Mouse (Mus musculus) midbrain, postnatal 0 days (tissue): ENCODE measurements at regions not wholly inside any gene's neighbourhood (a gene's known extent, or its start where the extent isn't known, plus 50 kb on each side); places are given as distances from the start of the nearest gene placed in this dataset.

Experiments used
- ATAC-seq: fragments of 200-750 bp; cut with Nextera tagmentation; 2 replicates; pipeline ENCODE4 v1.8.0; 2017; ENCODE audit warnings: moderate number of reproducible peaks, mild to moderate bottlenecking, moderate TSS enrichment, moderate library complexity; ENCODE audit not compliant: low FRiP score
- DNase-seq: peaks from one replicate; pipeline ENCODE4 v3.0.0-alpha.2; 2015; ENCODE audit warnings: low spot score
- H3K27ac ChIP-seq: fragments of 300-500 bp; sonication (generic); 2 replicates; pipeline ENCODE4 v1.5.1; 2014; ENCODE audit warnings: low read depth, mild to moderate bottlenecking, low read length, mixed read lengths
- H3K27me3 ChIP-seq: fragments of 300-500 bp; sonication (generic); 2 replicates; pipeline ENCODE4 v1.6.1; 2014; ENCODE audit warnings: low read length, control low read depth, mixed read lengths; ENCODE audit not compliant: insufficient read depth
- H3K36me3 ChIP-seq: fragments of 300-500 bp; sonication (generic); 2 replicates; pipeline ENCODE4 v1.6.1; 2014; ENCODE audit warnings: low read length, control low read depth, mixed read lengths; ENCODE audit not compliant: insufficient read depth
- H3K4me1 ChIP-seq: fragments of 300-500 bp; sonication (generic); 2 replicates; pipeline ENCODE4 v1.6.1; 2014; ENCODE audit warnings: mild to moderate bottlenecking, control low read depth, antibody characterized with exemption, low read length, mixed read lengths; ENCODE audit not compliant: insufficient read depth
- H3K4me2 ChIP-seq: fragments of 300-500 bp; sonication (generic); 2 replicates; pipeline ENCODE4 v1.6.1; 2014; ENCODE audit warnings: low read depth, mild to moderate bottlenecking, low read length, mixed read lengths; ENCODE audit not compliant: poor library complexity, severe bottlenecking
- H3K4me3 ChIP-seq: fragments of 300-500 bp; sonication (generic); 2 replicates; pipeline ENCODE4 v1.5.1; 2014; ENCODE audit warnings: low read depth, mild to moderate bottlenecking, low read length, moderate library complexity
- H3K9ac ChIP-seq: fragments of 300-500 bp; sonication (generic); replicated peaks from 2 replicates; pipeline ENCODE4 v1.6.1; 2014; ENCODE audit warnings: mild to moderate bottlenecking, low read length, moderate library complexity, mixed read lengths; ENCODE audit not compliant: poor library complexity, severe bottlenecking
- H3K9me3 ChIP-seq: fragments of 300-500 bp; sonication (generic); 2 replicates; pipeline ENCODE4 v1.6.1; 2016; ENCODE audit warnings: low read length, control low read depth
- CTCF ChIP-seq: IDR thresholded peaks from 2 replicates; pipeline ENCODE4 v1.5.1; 2016; ENCODE audit warnings: antibody characterized with exemption, mild to moderate bottlenecking
- whole genome bisulfite sequencing: fragments of 180-500 bp; shearing (Covaris S2); extraction: QIAGEN DNeasy Blood & Tissue Kit; methylation state at CpG from one replicate; pipeline ENCODE4 v1.1.7; 2014; 5-methylcytosine and 5-hydroxymethylcytosine counted together

DNA sequence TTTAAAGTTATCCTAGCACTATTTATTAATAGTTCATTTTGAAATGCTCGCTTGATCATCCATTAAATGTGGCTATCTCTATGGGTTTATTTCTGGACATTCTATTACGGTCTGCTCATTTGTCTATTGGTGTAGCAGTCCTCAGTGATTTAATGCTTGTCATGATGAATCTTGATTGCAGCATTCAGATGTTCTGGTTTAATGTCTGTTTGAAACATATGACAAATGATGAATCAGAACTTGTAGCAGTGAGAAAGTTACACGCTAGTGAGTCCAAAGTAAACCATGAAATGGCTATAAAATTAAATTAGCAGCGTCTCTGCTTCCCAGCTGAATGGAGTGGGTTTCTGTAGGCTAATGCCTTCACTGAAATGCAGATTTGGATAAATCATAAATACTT is 81.8 kb downstream of the Edn1 start:
- Histone ChIP-seq H3K27me3 (no peaks in the 10 kb centered on the region), H3K9me3 (no peaks in the 10 kb centered on the region), H3K4me2 (no peak overlapping the region), H3K4me3 (no peak overlapping the region), H3K4me1 (no peaks in the 10 kb centered on the region), H3K9ac (no peak overlapping the region), H3K36me3 (no peaks in the 10 kb centered on the region), H3K27ac (no peak overlapping the region)
- no peak for TF ChIP-seq CTCF
- DNase-seq (no peak), ATAC-seq (no peak)
- 66% methylated on average over 4 of the region's 4 CpGs for WGBS

DNA sequence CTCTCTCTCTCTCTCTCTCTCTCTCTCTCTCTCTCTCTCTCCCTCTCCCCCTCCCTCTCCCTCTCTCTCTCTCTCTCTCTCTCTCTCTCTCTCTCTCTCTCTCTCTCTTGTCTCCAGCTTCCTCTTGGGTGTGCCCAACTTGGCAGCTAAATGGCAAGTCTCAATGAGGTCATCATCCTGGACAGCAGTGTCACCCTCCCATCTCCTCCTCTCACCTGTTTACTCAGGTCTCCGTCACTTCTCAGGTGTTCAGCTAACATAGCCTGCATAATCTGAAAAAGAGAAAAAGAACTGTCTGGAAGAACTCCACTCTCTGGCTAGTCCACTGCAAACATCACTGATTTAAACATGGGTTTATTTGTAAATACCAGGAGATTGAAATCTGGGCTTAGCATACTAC is 89.1 kb downstream of the Edn1 start:
- H3K27me3 ChIP-seq, result no peaks in the 10 kb centered on the region
- TF ChIP-seq CTCF, result no peak
- H3K9ac ChIP-seq, result no peak overlapping the region
- no peaks in the 10 kb centered on the region for H3K4me1 ChIP-seq
- ATAC-seq, result no peak
- no peak for DNase-seq
- no peak overlapping the region for H3K4me2 ChIP-seq
- WGBS, result 95% methylated on average over 1 of the region's 1 CpGs
- H3K27ac ChIP-seq, result no peak overlapping the region
- no peak overlapping the region for H3K4me3 ChIP-seq
- H3K9me3 ChIP-seq, result no peaks in the 10 kb centered on the region
- no peaks in the 10 kb centered on the region for H3K36me3 ChIP-seq

DNA sequence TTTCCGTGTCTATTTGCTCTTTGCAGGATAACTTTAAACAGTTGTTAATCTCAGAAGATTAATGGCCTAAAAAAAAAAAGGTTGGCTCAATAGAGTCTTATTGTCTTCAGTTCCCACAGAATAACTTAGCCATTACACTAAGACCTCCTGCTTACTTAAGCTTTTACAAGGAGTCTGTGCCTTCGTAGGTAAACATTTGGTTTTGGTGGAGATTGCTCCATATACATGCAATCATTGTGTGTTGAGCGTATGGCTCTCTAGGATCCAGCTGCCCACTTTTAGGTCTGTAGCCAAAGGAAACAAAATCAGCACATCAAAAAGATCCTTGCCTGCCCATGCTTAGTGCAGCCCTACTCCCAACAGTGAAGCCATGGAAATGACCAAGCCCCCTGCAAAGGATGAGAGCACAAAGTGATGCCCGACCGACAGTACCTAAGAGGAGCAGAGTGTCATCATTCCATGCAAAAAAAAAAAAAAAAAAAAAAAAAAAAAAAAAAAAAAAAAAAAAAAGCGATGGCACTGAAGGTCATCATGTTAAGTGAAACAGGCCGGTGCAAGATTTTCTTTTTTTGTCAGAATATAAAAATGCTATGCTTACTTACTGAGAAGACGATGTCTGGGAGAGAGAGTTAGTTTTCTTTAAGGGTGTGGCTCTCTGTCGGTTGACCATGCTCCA is 90.2 kb downstream of the Edn1 start:
- no peaks in the 10 kb centered on the region for H3K4me1 ChIP-seq
- ATAC-seq (no peak), DNase-seq (no peak)
- no peaks in the 10 kb centered on the region for H3K9me3 ChIP-seq
- no peak overlapping the region for H3K9ac ChIP-seq
- H3K4me2 ChIP-seq, result no peak overlapping the region
- WGBS, result 83% methylated on average over 9 of the region's 9 CpGs
- no peaks in the 10 kb centered on the region for H3K36me3 ChIP-seq
- H3K4me3 ChIP-seq, result no peak overlapping the region
- H3K27ac ChIP-seq, result no peak overlapping the region
- TF ChIP-seq CTCF, result no peak
- no peaks in the 10 kb centered on the region for H3K27me3 ChIP-seq

DNA sequence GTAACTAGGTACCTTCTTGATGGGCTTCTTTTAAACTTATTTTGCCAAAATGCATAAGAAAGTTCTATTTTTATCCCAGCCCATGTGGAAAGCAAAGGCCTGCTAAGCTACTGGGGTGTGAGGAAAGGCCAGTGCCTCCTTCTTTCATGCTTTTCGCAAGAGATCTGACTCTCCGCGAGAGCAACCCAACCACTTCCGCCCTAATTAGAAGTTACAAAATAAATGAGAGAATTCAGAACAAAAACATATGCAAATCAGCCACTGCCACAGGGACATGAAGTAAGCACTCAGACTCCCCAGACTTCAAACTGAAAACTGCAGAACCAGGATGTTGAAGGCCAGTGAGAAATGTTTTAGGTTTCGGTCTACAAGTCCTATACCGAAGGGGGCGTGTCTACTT is 91.4 kb downstream of the Edn1 start:
- no peak overlapping the region for H3K9ac ChIP-seq
- H3K9me3 ChIP-seq, result no peaks in the 10 kb centered on the region
- H3K4me2 ChIP-seq, result no peak overlapping the region
- H3K27ac ChIP-seq, result no peak overlapping the region
- H3K27me3 ChIP-seq, result no peaks in the 10 kb centered on the region
- H3K4me3 ChIP-seq, result no peak overlapping the region
- no peak for ATAC-seq
- WGBS, result 84% methylated on average over 7 of the region's 7 CpGs
- no peak for TF ChIP-seq CTCF
- H3K36me3 ChIP-seq, result no peaks in the 10 kb centered on the region
- no peak for DNase-seq
- H3K4me1 ChIP-seq, result no peaks in the 10 kb centered on the region

DNA sequence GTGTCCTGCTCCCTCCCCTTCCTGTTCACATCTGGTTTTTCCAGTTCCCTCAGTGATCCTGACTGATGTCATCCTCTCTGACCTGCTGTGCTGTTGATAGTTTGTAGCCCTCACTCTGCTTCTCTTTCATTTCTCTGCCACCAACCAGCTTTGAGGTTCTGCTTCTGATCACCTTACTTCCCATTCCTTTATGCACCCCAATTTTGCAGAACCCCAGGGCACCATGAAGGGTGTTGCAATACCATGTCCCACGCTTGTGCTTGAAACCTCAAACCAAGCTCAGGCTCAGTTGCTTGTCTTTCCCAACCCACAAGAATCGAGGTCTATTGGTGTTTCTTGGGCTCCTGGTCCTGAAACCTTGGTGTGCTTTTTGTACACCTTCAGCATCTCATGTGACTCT is 93.3 kb downstream of the Edn1 start:
- no peak for DNase-seq
- Histone ChIP-seq H3K27me3 (no peaks in the 10 kb centered on the region), H3K27ac (no peak overlapping the region), H3K4me1 (no peaks in the 10 kb centered on the region), H3K9ac (no peak overlapping the region), H3K9me3 (no peaks in the 10 kb centered on the region), H3K4me3 (no peak overlapping the region), H3K36me3 (no peaks in the 10 kb centered on the region), H3K4me2 (no peak overlapping the region)
- no peak for ATAC-seq
- TF ChIP-seq CTCF, result no peak
- 76% methylated on average over 2 of the region's 2 CpGs for WGBS

DNA sequence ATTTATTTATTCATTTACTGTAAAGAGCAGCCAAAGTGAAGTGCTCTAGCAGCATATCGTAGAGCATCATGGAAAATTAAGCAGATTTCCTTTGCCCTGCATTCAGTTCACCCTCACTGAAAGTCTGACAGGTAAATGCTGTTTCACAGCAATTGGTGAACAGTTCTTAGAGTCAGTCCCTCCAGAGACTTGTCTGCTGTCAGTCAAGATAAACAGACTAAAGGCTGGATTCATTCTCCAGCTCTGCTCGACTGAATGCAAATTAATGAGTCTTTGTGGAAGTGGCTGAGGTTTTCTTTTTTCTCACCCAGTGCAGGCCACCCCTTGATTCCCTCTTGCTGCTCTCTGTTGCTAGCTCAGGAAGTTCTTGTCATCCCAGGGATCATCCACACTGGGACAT is 100.2 kb downstream of the Edn1 start:
- no peak overlapping the region for H3K4me2 ChIP-seq
- no peaks in the 10 kb centered on the region for H3K36me3 ChIP-seq
- no peak overlapping the region for H3K4me3 ChIP-seq
- no peaks in the 10 kb centered on the region for H3K9me3 ChIP-seq
- H3K4me1 ChIP-seq, result no peaks in the 10 kb centered on the region
- no peak for ATAC-seq
- no peak for TF ChIP-seq CTCF
- H3K27ac ChIP-seq, result peak overlapping the region; percentile 43; the same call in 1 of the 2 replicates
- peak; percentile 25 for DNase-seq
- no peak overlapping the region for H3K9ac ChIP-seq
- 20% methylated on average over 2 of the region's 2 CpGs for WGBS
- no peaks in the 10 kb centered on the region for H3K27me3 ChIP-seq
